Comparison of ENCODE assay signal across 22 mouse cellular contexts in the genomic region with DNA sequence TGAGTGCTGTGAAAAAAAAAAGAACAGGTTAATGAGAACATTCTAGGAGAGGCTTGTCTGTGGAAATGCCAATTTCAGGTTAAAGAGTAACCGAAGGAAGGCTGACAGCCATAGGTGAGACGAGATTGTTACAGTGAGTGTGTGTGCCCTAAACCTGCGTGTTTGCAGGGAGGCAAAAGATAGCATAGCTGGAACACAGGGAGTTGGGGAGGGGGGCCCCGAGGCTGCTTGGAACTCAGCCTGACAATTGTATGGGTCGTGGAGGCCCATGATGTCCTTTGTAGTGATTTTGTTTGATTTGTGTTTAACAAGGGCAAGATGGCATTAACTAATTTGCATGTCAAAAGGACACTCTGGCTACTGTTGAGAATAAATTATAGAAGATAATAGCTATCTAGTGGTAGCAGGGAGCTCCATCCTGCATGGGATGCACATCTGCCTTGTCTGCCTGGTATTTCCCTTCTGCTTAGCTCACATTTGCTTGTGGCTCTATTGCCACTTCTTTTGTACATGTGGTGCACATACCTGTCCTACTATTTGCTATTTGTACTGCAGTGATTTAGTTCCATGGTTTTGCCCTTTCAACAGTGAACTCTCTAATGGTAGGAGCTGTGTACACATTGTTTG.
DNase-seq lines count a peak whose midpoint lies in the region; ATAC-seq lines count a peak whose summit lies in the region.
"Had no signal": no experiment of that assay in that cellular context is flagged by ENCODE, and none has a peak within 500 bp of the region (broad histone marks: within the 10 kb centered on the region; RNA-seq: fewer than 3 reads in every experiment).

No protein-coding gene starts in this region.

- no peaks in the 10 kb centered on the region for H3K27me3 ChIP-seq in forebrain, embryonic 14.5 days (replicated peaks; ENCODE audit: control insufficient read depth, insufficient read depth, low read length)
- no peaks in the 10 kb centered on the region for H3K27me3 ChIP-seq in forebrain, embryonic 10.5 days (ENCODE audit: poor library complexity, severe bottlenecking)
- no peaks in the 10 kb centered on the region for H3K27me3 ChIP-seq in neural tube, embryonic 12.5 days (replicated peaks)
- no peaks in the 10 kb centered on the region for H3K27me3 ChIP-seq in neural tube, embryonic 15.5 days (replicated peaks)
- no peaks in the 10 kb centered on the region for H3K27me3 ChIP-seq in neural tube, embryonic 13.5 days
- H3K27me3 ChIP-seq: heart, embryonic 15.5 days had no signal

- no peak overlapping the region for H3K4me3 ChIP-seq in forebrain, embryonic 14.5 days (ENCODE audit: low read depth, low read length)
- H3K4me3 ChIP-seq in forebrain, embryonic 10.5 days, result no peak overlapping the region
- H3K4me3 ChIP-seq in neural tube, embryonic 12.5 days, result no peak overlapping the region
- no peak overlapping the region for H3K4me3 ChIP-seq in neural tube, embryonic 15.5 days (replicated peaks)
- H3K4me3 ChIP-seq in neural tube, embryonic 13.5 days, result no peak overlapping the region
- H3K4me3 ChIP-seq: heart, embryonic 15.5 days; layer of hippocampus, adult 2 months had no signal

- no peaks in the 10 kb centered on the region for H3K36me3 ChIP-seq in forebrain, embryonic 14.5 days (ENCODE audit: control insufficient read depth, insufficient read depth, low read length)
- H3K36me3 ChIP-seq in forebrain, embryonic 10.5 days (replicated peaks), result no peaks in the 10 kb centered on the region; the same call in 1 of the 2 replicates
- no peaks in the 10 kb centered on the region for H3K36me3 ChIP-seq in neural tube, embryonic 12.5 days
- H3K36me3 ChIP-seq in neural tube, embryonic 15.5 days, result no peaks in the 10 kb centered on the region
- H3K36me3 ChIP-seq in neural tube, embryonic 13.5 days, result 0 out of 2 replicates have a peak, but pooled peaks cover 3% of the 10 kb centered on the region
- H3K36me3 ChIP-seq: heart, embryonic 15.5 days had no signal

- DNase-seq in forebrain, embryonic 14.5 days (ENCODE audit: low spot score), result peak; percentile 29
- DNase-seq in forebrain, embryonic 10.5 days (ENCODE audit: extremely low spot score, low spot score), result no peak
- DNase-seq in kidney, adult 9 months, result peak; percentile 14
- DNase-seq in kidney, postnatal 25 days, result no peak
- no peak for DNase-seq in right cerebral cortex, adult 2 months (ENCODE audit: low spot score in 2 of 2)
- DNase-seq: adrenal gland, adult 8-10 months; cerebellum, adult 18-20 months; cerebellum, postnatal 25 days; heart, postnatal 4 days; right cerebral cortex, postnatal 14 days; thymus, adult 2 months; thymus, postnatal 4 days had no signal

- no peak overlapping the region for H3K27ac ChIP-seq in forebrain, embryonic 14.5 days (ENCODE audit: low read depth, low read length)
- H3K27ac ChIP-seq in forebrain, embryonic 10.5 days, result no peak overlapping the region
- H3K27ac ChIP-seq in neural tube, embryonic 12.5 days, result no peak overlapping the region
- H3K27ac ChIP-seq in neural tube, embryonic 15.5 days (replicated peaks), result no peak overlapping the region
- no peak overlapping the region for H3K27ac ChIP-seq in neural tube, embryonic 13.5 days (replicated peaks)
- H3K27ac ChIP-seq: heart, embryonic 15.5 days; kidney, postnatal 0 days; layer of hippocampus, adult 2 months; macrophage; stomach, postnatal 0 days had no signal

- H3K4me1 ChIP-seq in forebrain, embryonic 14.5 days (ENCODE audit: control insufficient read depth, insufficient read depth, low read length), result no peaks in the 10 kb centered on the region
- no peaks in the 10 kb centered on the region for H3K4me1 ChIP-seq in forebrain, embryonic 10.5 days
- H3K4me1 ChIP-seq in neural tube, embryonic 12.5 days, result no peaks in the 10 kb centered on the region
- no peaks in the 10 kb centered on the region for H3K4me1 ChIP-seq in neural tube, embryonic 15.5 days
- H3K4me1 ChIP-seq in neural tube, embryonic 13.5 days (replicated peaks), result no peaks in the 10 kb centered on the region; the same call in 1 of the 2 replicates
- H3K4me1 ChIP-seq: heart, embryonic 15.5 days had no signal

- ATAC-seq in forebrain, embryonic 14.5 days, result peak; percentile 44; the same call in 1 of the 2 replicates
- peak; percentile 33; the same call in 1 of the 2 replicates for ATAC-seq in neural tube, embryonic 12.5 days (ENCODE audit: low FRiP score, low read depth)
- ATAC-seq in neural tube, embryonic 15.5 days (ENCODE audit: low FRiP score), result no peak
- 0 out of 2 replicates have a peak, but pooled peaks have one; percentile 50 for ATAC-seq in neural tube, embryonic 13.5 days (ENCODE audit: low read depth)
- ATAC-seq: CD4-positive, CD25-positive, alpha-beta regulatory T cell, adult 4 months; intestine, postnatal 0 days had no signal

- 49% methylated on average over 5 of the region's 5 CpGs for WGBS in forebrain, embryonic 14.5 days
- 69% methylated on average over 5 of the region's 5 CpGs for WGBS in forebrain, embryonic 10.5 days
- WGBS in neural tube, embryonic 12.5 days, result 47% methylated on average over 5 of the region's 5 CpGs
- 39% methylated on average over 5 of the region's 5 CpGs for WGBS in neural tube, embryonic 15.5 days
- WGBS in neural tube, embryonic 13.5 days, result 46% methylated on average over 5 of the region's 5 CpGs

- no peak overlapping the region for H3K9ac ChIP-seq in forebrain, embryonic 14.5 days (ENCODE audit: low read length)
- no peak overlapping the region for H3K9ac ChIP-seq in neural tube, embryonic 12.5 days
- H3K9ac ChIP-seq in neural tube, embryonic 15.5 days (replicated peaks), result no peak overlapping the region
- no peak overlapping the region for H3K9ac ChIP-seq in neural tube, embryonic 13.5 days
- H3K9ac ChIP-seq: heart, embryonic 15.5 days had no signal

- H3K4me2 ChIP-seq in forebrain, embryonic 14.5 days (ENCODE audit: low read length), result no peak overlapping the region
- no peak overlapping the region for H3K4me2 ChIP-seq in neural tube, embryonic 12.5 days (replicated peaks)
- no peak overlapping the region for H3K4me2 ChIP-seq in neural tube, embryonic 15.5 days
- H3K4me2 ChIP-seq in neural tube, embryonic 13.5 days, result no peak overlapping the region
- H3K4me2 ChIP-seq: heart, embryonic 15.5 days had no signal

- no peaks in the 10 kb centered on the region for H3K9me3 ChIP-seq in forebrain, embryonic 14.5 days (replicated peaks; ENCODE audit: control insufficient read depth, low read length)
- H3K9me3 ChIP-seq in forebrain, embryonic 10.5 days, result no peaks in the 10 kb centered on the region
- H3K9me3 ChIP-seq in neural tube, embryonic 12.5 days, result no peaks in the 10 kb centered on the region
- H3K9me3 ChIP-seq in neural tube, embryonic 15.5 days (replicated peaks), result no peaks in the 10 kb centered on the region
- H3K9me3 ChIP-seq in neural tube, embryonic 13.5 days, result no peaks in the 10 kb centered on the region
- H3K9me3 ChIP-seq: heart, embryonic 15.5 days had no signal

Comparison
In these comparisons a context has a peak if more than half of its experiments do, and no peak if none do; other contexts are left out.
1. DNase-seq: peak in forebrain, embryonic 14.5 days (single experiment) and kidney, adult 9 months (single experiment); none in forebrain, embryonic 10.5 days (single experiment), kidney, postnatal 25 days (0 of 2) and right cerebral cortex, adult 2 months (0 of 2).